14 mouse cellular contexts compared by ENCODE assay signal in genomic region chr3:89759786-89760185, GRCm38 (mm10). TPM values are rescaled to one million over a fixed set of nuclear protein-coding genes. Genes with fewer than 3 reads are reported as not detected.
A peak's percentile ranks its signal among the peaks of the same experiment; 100 is the strongest.
DNase-seq lines count a peak whose midpoint lies in the region; ATAC-seq lines count a peak whose summit lies in the region.
"Had no signal": no experiment of that assay in that cellular context is flagged by ENCODE, and none has a peak within 500 bp of the region (broad histone marks: within the 10 kb centered on the region; RNA-seq: fewer than 3 reads in every experiment).

No protein-coding gene starts in this region.

- no peaks in the 10 kb centered on the region for H3K27me3 ChIP-seq in hindbrain, embryonic 13.5 days
- H3K27me3 ChIP-seq in midbrain, embryonic 16.5 days (ENCODE audit: control insufficient read depth, insufficient read depth, low read depth, low read length), result no peaks in the 10 kb centered on the region
- H3K27me3 ChIP-seq in kidney, embryonic 16.5 days (ENCODE audit: insufficient read depth, low read length), result no peaks in the 10 kb centered on the region
- H3K27me3 ChIP-seq: embryonic facial prominence, embryonic 12.5 days had no signal

- peak overlapping the region; percentile 52 for H3K4me2 ChIP-seq in hindbrain, embryonic 13.5 days
- peak overlapping the region; percentile 48 for H3K4me2 ChIP-seq in midbrain, embryonic 16.5 days (ENCODE audit: low read length)
- H3K4me2 ChIP-seq in kidney, embryonic 16.5 days (replicated peaks; ENCODE audit: low read depth, low read length), result no peak overlapping the region
- H3K4me2 ChIP-seq: embryonic facial prominence, embryonic 12.5 days had no signal

- peaks cover 79% of the 10 kb centered on the region for H3K4me1 ChIP-seq in hindbrain, embryonic 13.5 days (replicated peaks)
- H3K4me1 ChIP-seq in midbrain, embryonic 16.5 days (ENCODE audit: control insufficient read depth, insufficient read depth, low read length), result peaks cover 43% of the 10 kb centered on the region
- H3K4me1 ChIP-seq in kidney, embryonic 16.5 days (ENCODE audit: insufficient read depth, low read length), result peaks cover 6% of the 10 kb centered on the region; the same call in 1 of the 2 replicates

- peak overlapping the region; percentile 67 for H3K27ac ChIP-seq in hindbrain, embryonic 13.5 days
- H3K27ac ChIP-seq in midbrain, embryonic 16.5 days (ENCODE audit: low read length), result no peak overlapping the region
- H3K27ac ChIP-seq in kidney, embryonic 16.5 days (ENCODE audit: low read length), result no peak overlapping the region
- H3K27ac ChIP-seq: embryonic facial prominence, embryonic 12.5 days; macrophage had no signal

- ATAC-seq in cerebellum, adult (ENCODE audit: insufficient number of reproducible peaks, low FRiP score, low TSS enrichment), result peak; percentile 60
- 0 out of 2 replicates have a peak, but pooled peaks have one; percentile 14 for ATAC-seq in hindbrain, embryonic 13.5 days (ENCODE audit: low FRiP score)
- ATAC-seq in midbrain, embryonic 16.5 days, result no peak
- ATAC-seq in kidney, embryonic 16.5 days (ENCODE audit: low FRiP score, low TSS enrichment), result no peak
- ATAC-seq: Patski had no signal

- H3K36me3 ChIP-seq in hindbrain, embryonic 13.5 days, result peaks cover 71% of the 10 kb centered on the region
- H3K36me3 ChIP-seq in midbrain, embryonic 16.5 days (ENCODE audit: control insufficient read depth, insufficient read depth, low read length), result peaks cover 11% of the 10 kb centered on the region; the same call in 1 of the 2 replicates
- no peaks in the 10 kb centered on the region for H3K36me3 ChIP-seq in kidney, embryonic 16.5 days (ENCODE audit: insufficient read depth, low read length)
- H3K36me3 ChIP-seq: embryonic facial prominence, embryonic 12.5 days had no signal

- no peaks in the 10 kb centered on the region for H3K9me3 ChIP-seq in hindbrain, embryonic 13.5 days
- no peaks in the 10 kb centered on the region for H3K9me3 ChIP-seq in midbrain, embryonic 16.5 days (replicated peaks; ENCODE audit: control insufficient read depth, low read length, poor library complexity, severe bottlenecking)
- H3K9me3 ChIP-seq in kidney, embryonic 16.5 days (ENCODE audit: low read length), result no peaks in the 10 kb centered on the region
- H3K9me3 ChIP-seq: embryonic facial prominence, embryonic 12.5 days had no signal

- H3K4me3 ChIP-seq in hindbrain, embryonic 13.5 days, result peak overlapping the region; percentile 31
- H3K4me3 ChIP-seq in midbrain, embryonic 16.5 days (ENCODE audit: low read depth, low read length), result peak overlapping the region; percentile 16; the same call in 1 of the 2 replicates
- H3K4me3 ChIP-seq in kidney, embryonic 16.5 days (ENCODE audit: low read length), result no peak overlapping the region
- H3K4me3 ChIP-seq: embryonic facial prominence, embryonic 12.5 days had no signal

- DNase-seq in cerebellum, postnatal 4 days (ENCODE audit: low spot score in 2 of 2), result no peak
- peak; percentile 81 to 83 for DNase-seq in cerebellum, postnatal 10 days
- DNase-seq in urinary bladder, adult 2 months (ENCODE audit: low spot score), result no peak
- DNase-seq in heart, postnatal 4 days, result no peak
- DNase-seq: adrenal gland, adult 2 months; kidney, adult 2 months; thymus, adult 18-20 months had no signal

- whole genome bisulfite sequencing in hindbrain, embryonic 13.5 days, result 29% methylated on average over 3 of the region's 3 CpGs
- WGBS in midbrain, embryonic 16.5 days, result 69% methylated on average over 2 of the region's 3 CpGs
- whole genome bisulfite sequencing in kidney, embryonic 16.5 days, result 62% methylated on average over 3 of the region's 3 CpGs

- H3K9ac ChIP-seq in hindbrain, embryonic 13.5 days, result peak overlapping the region; percentile 70
- peak overlapping the region; percentile 42 for H3K9ac ChIP-seq in midbrain, embryonic 16.5 days (ENCODE audit: low read depth, low read length)
- H3K9ac ChIP-seq in kidney, embryonic 16.5 days (replicated peaks; ENCODE audit: low read length), result no peak overlapping the region
- H3K9ac ChIP-seq: embryonic facial prominence, embryonic 12.5 days had no signal

RNA-seq across cellular contexts. Expression of gene Chrnb2, which starts 4.6 kb away (rescaled TPM):
- polyA plus RNA-seq in hindbrain, embryonic 13.5 days (2015; fragmentation: Nextera tagmentation; extraction: Ambion mirVana), result 28.1 and 30.7 TPM in 2 replicates
- polyA plus RNA-seq in midbrain, embryonic 16.5 days (2015; fragmentation: Nextera tagmentation; extraction: Ambion mirVana), result 31.5 and 33.6 TPM in 2 replicates
- 1.1 and 1.3 TPM in 2 replicates for polyA plus RNA-seq in urinary bladder, adult 2 months (2012; rRNA removed)
- under 1 TPM; 0.09 to 0.17 TPM for total RNA-seq in heart, postnatal 4 days (2021)
- polyA plus RNA-seq in kidney, embryonic 16.5 days (2015; fragmentation: Nextera tagmentation; extraction: Ambion mirVana), result 0.40 and 0.86 TPM in 2 replicates

RNA-seq across cellular contexts. Expression of gene Ube2q1, which starts 13.6 kb away (rescaled TPM):
- polyA plus RNA-seq in hindbrain, embryonic 13.5 days (2015; fragmentation: Nextera tagmentation; extraction: Ambion mirVana), result 13.5 and 14.4 TPM in 2 replicates
- polyA plus RNA-seq in midbrain, embryonic 16.5 days (2015; fragmentation: Nextera tagmentation; extraction: Ambion mirVana), result 10.7 and 10.9 TPM in 2 replicates
- polyA plus RNA-seq in urinary bladder, adult 2 months (2012; rRNA removed), result 25.7 and 38.1 TPM in 2 replicates
- 10 to 100 TPM; 37.9 to 40.0 TPM for total RNA-seq in heart, postnatal 4 days (2021)
- polyA plus RNA-seq in kidney, embryonic 16.5 days (2015; fragmentation: Nextera tagmentation; extraction: Ambion mirVana), result 9.8 and 11.5 TPM in 2 replicates

RNA-seq across cellular contexts. Expression of gene Adar, which starts 45.0 kb away (rescaled TPM):
- polyA plus RNA-seq in hindbrain, embryonic 13.5 days (2015; fragmentation: Nextera tagmentation; extraction: Ambion mirVana), result 19.8 and 23.1 TPM in 2 replicates
- polyA plus RNA-seq in midbrain, embryonic 16.5 days (2015; fragmentation: Nextera tagmentation; extraction: Ambion mirVana), result 35.0 and 35.7 TPM in 2 replicates
- 27.4 and 28.8 TPM in 2 replicates for polyA plus RNA-seq in urinary bladder, adult 2 months (2012; rRNA removed)
- 10 to 100 TPM; 20.4 to 21.5 TPM for total RNA-seq in heart, postnatal 4 days (2021)
- polyA plus RNA-seq in kidney, embryonic 16.5 days (2015; fragmentation: Nextera tagmentation; extraction: Ambion mirVana), result 12.3 and 12.4 TPM in 2 replicates

Comparison
In these comparisons a context has a peak if more than half of its experiments do, and no peak if none do; other contexts are left out.
1. DNase-seq: peak in cerebellum, postnatal 10 days (2 of 2); none in cerebellum, postnatal 4 days (0 of 2), urinary bladder, adult 2 months (single experiment) and heart, postnatal 4 days (single experiment).
2. ATAC-seq: peak in cerebellum, adult (single experiment) and hindbrain, embryonic 13.5 days (single experiment); none in midbrain, embryonic 16.5 days (single experiment) and kidney, embryonic 16.5 days (single experiment).
3. RNA of gene Chrnb2, which starts 4.6 kb away (polyA plus RNA-seq): 31.5 to 33.6 TPM in midbrain, embryonic 16.5 days and 28.1 to 30.7 TPM in hindbrain, embryonic 13.5 days; 1.1 to 1.3 TPM in urinary bladder, adult 2 months and 0.40 to 0.86 TPM in kidney, embryonic 16.5 days; every median in the first group is over 10 times any median in the second.